Mouse (Mus musculus) kidney, postnatal 4 days (tissue): Measurements from ENCODE around the gene Krr1.

Experiments
- DNase-seq, 2 experiments: peaks; one replicate each; pipeline ENCODE4 v3.0.0; 2021; ENCODE audit warnings: mixed read lengths in 2 of 2

Gene Krr1

DNA sequence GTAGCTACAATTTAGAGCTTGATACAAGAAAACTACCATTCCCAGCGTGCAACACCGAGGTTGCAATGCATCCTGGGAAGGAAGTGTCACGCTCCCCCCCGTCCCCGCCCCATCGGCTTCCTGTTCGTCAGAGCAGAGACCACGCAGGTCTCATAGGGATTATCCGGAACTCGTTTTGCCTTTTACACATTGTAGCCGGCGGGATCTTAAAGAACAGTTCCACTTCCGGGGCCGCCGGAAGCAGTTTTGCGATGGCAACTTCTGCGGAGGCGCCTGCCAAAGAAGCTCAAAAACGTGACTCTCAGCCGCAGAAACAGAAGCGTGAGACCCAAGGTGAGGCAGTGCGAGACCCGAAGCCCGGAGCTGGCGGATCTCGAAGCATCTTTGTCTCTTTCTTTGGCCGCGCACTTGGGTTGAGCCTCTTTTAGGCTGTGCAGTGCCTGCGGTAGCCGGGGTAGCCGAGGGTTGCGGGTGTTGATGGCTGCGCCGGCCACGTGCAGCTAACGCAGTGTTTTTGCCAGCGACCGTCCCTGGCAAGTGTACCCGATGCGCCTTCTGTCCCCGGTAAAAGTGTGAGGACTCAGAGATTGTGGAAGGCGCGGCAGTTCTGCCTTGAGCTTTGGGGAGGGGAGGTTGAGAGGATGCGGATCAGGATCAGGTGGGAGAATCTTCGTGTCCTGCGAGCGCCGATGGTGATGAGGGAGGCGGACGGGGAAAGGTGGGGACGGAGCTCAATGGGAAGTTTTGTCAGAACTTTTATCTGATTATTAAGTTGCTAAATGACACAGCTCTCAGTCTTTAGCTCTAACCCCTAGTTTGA is at the start of gene Krr1:
TSS of gene Krr1 (plus strand) at position 123 of the 820 bp plus-strand sequence.
- DNase-seq: peak; percentile 88 to 92

DNA sequence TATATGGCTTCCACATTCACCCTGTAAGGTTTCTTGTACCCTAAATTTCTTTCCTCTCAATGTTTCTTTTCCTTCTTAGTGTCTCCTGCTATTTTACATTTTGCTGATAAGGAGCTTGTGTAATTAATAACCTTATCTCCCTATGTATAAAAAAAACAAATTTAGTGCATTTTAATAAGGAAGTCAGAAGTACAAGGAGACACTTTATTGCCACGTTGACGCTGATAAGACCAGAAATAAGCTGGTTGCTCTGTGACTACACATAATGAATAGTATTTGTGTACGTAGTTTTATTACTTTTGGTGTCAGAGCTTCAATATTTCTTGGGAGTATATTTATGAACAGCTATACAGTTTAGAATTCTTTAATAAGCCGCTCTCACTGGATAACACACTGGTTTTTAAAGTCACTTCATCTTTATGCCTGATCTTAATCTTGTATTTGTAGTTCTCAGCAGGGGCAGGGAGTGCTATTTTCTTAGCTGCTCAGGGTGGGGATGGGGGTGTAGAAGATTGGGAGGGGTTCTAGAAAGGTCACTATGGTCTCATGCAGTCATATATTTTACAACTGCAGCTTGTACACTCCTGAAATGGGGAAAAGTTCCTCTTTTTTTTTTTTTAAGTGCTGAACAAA is 48.8 kb upstream of the Krr1 start:
- peak in 1 of 2 experiments; percentile 20 for DNase-seq

- no peak for DNase-seq
These were observed 48.3 kb upstream of the Krr1 start for GRCm38 (mm10) chr10:111924141-111924540.

DNA sequence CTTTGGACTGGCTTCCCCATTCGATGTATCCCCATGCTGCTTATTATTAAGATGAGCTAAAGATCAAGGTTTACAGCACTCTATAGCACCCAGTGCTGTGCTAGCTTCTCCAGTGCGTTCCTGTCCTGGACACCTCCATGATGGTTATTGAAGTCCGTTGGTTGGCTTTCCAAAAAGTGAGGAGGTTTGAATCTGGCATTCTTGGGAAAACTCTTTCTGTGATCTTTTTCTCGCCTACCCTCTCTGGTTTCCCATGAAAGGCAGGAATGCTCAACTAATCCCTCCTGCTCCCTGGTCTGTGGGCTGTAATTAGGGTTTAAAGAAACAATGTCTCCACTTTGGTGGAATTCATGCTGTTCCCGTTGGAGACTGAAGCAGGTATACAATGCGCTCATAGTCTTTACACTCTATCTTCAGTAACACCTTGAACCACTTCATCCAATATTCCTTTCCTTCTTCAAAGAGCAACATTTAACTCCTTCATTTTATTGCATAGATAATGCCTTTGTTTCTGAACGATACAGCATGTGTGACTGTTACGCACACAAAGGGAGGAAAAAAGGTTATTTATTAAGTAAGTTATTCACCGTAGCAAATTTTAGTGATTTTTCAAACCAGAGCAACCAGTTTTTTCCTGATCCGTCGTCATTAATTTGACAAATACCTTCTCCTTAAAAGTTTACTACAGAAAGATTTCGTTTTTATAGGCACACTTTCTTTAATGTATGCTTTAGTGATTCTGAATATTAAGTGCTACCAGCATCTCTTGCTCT is 47.6 kb upstream of the Krr1 start:
- no peak for DNase-seq

DNA sequence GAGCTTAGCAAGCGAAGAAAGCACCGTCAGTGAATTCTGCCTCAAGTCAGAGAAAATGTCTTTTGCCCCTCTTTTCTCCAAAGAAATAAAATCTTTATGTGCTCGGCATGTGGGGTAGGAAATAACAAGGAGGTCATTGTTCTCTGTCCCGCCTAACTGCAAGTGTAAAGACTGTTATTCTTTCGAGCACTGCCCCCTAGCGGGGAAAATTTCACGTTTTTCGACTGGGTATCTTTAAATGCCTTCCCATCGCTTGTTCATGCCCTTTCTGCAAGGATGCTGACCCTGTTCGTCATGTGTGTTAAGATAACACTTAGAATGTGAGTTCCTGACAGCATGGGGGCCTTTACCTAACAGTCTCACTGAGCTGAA is 47.0 kb upstream of the Krr1 start:
- peak; percentile 95 for DNase-seq

- DNase-seq: no peak
These were observed 39.7 kb upstream of the Krr1 start for GRCm38 (mm10) chr10:111932621-111933345.

GRCm38 (mm10) chr10:111935207-111935606 is 37.3 kb upstream of the Krr1 start:
- DNase-seq: no peak

DNA sequence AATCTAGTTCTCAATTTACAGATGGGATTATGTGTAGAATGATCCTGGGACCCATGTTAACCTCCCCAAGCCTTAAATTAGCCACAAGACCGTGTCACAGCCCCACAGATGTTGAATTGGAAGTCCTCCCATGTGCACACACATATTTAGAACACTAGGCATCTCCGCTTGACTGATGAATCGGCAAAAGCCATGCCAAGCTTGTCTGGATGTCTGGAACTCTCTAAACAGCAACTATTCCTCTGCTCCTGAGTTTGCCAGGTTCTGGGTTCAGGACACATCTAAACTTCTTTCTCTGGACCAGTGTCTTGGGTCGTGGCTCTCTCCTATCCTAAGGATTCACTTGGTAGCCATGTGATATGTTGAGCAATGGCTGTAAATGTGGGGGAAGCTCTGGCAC is 36.4 kb upstream of the Krr1 start:
- DNase-seq: no peak

DNA sequence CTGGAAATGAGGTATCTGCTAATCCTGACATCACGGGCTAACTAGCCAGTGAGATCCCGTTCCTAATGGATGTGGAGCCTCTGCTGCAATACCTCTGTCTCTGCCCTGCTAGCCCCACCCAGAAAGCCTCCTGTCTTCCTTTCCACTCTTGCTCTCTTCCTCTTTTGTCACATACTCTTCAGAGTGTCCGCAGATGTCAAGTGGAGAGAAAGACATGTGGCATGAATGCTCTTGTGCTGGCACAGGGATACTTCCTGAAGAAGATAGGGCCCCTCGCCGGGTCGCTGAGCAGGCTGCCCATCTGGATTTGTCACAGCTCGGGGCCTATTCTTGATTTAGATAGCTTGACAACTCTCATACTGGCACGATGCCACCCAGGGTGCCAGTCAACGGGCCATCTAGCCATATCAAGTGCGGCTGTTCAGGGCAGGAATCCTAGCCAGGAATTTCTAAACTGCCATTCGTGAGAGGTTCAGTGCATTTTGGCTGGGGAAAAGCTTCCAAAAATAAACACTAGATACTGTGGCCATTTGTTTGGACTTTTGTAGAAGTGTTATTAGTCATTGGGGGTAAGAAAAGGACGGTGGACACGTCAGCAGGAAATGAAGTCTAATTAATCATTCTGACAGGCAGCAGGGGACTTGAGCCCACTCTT is 35.8 kb upstream of the Krr1 start:
- DNase-seq: peak; percentile 43 to 64

DNA sequence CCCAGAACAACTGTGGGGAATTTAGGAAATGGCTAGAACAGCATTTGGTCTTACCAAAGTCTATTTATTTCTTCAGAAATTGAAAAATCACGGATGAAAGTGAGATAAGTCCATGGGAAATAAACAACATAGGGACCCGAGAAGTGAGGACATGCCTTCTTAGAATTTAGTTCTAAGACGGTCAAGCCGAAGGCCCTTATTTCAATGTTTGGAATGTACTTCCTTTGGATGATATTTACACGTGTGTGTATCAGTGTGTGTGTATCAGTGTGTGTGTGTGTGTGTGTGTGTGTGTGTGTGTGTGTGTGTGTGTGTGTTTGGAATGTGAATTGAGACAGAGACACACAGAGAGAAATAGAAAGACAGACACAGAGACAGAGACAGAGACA is 35.3 kb upstream of the Krr1 start:
- DNase-seq: no peak

DNA sequence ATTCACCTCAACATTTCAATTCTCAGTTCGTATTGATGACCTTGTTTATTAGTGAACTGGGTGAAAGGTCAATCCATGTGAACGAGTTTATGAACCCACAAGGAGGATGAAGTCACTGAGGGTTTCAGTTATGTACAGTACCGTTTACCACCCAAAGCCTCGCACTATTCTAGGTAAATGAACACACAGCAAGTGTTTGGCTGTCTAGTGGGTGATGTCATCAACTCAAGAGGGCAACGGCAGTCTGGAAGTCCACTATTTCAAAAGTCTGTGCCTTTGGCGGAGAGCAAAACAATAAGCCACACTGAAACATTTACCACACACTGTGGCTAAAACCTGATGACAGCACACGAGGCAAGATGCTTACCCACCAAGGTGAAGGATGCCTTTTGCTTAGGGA is 29.4 kb upstream of the Krr1 start:
- DNase-seq: no peak

GRCm38 (mm10) chr10:111945563-111945962 is 26.9 kb upstream of the Krr1 start:
- DNase-seq: no peak

- no peak for DNase-seq
These were observed 24.4 kb upstream of the Krr1 start for GRCm38 (mm10) chr10:111948041-111948440.

GRCm38 (mm10) chr10:111949008-111949407 is 23.5 kb upstream of the Krr1 start:
- no peak for DNase-seq

- no peak for DNase-seq
These were observed 16.6 kb upstream of the Krr1 start for GRCm38 (mm10) chr10:111955836-111956235.

- DNase-seq: peak; percentile 35 to 66
These were observed 15.0 kb upstream of the Krr1 start for GRCm38 (mm10) chr10:111957271-111958045.

GRCm38 (mm10) chr10:111958046-111958421 is 14.4 kb upstream of the Krr1 start:
- no peak for DNase-seq

DNA sequence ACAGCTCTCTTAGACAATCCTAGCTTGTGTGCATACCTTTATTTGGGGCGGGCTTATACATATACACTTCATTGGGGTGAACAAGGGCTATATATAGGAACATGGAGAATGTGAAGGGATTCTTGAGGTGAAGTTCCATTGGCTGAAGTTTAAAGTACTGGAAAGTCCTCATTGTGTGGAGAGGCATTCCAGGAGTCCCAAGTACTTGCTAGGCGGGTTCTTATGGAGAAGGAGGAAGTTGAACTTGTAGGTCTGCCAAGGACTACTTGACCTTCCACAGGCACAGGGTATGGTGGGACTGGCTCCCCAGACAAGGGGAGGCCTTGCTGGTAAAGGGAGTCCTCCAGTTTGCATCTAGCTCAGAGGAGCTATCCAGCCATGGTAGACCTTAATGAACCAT is 13.1 kb upstream of the Krr1 start:
- no peak for DNase-seq

GRCm38 (mm10) chr10:111960459-111960858 is 12.0 kb upstream of the Krr1 start:
- no peak for DNase-seq

DNA sequence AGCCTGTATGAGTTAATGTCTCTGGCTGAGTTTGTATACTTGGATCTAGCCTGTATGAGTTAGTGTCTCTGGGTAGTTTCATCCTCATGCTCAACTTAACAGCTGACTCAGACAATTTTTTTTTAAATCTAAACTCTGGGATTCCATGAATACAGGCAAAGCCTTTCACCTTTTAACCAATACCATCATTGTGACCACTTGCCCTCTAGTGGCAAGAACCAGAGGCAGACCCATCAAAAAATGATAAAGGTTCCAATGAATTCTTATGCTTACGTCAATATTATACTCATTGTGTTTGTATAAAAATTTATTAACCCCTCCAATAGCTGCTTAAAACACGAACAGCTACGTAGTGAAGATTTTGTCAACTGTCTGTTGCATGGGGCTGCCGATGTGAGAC is 6.1 kb upstream of the Krr1 start:
- no peak for DNase-seq

- no peak for DNase-seq
These were observed 535 bp upstream of the Krr1 start for GRCm38 (mm10) chr10:111971929-111972328.

DNA sequence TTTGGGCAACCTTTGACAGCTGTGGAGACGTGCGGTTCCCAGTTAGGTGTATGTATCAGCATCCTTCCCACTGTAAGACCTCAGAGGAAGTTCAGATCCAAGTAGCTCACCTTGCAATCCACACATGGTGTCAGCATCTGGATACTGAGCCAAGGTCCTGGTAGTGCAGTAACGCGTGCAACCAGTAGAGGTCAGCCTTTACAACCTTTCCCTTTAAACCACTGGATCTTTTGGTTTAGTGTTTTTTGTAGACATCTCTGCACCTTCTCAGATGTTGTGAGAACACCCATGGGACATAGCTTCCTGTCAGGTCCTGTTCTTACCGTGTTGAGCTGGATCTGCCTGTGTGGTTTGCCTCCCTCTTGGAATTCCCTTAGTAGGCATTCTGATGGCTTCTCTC is 5.1 kb downstream of the Krr1 start:
- DNase-seq: peak; percentile 70 to 76
